Mouse (Mus musculus) liver, embryonic 13.5 days (tissue): ENCODE data around the gene Olfr1204. TPM values are rescaled to one million over a fixed set of nuclear protein-coding genes. Genes with fewer than 3 reads are reported as not detected.

Experiments used
- ATAC-seq: fragments of 200-750 bp; cut with Nextera tagmentation; 2 replicates; pipeline ENCODE4 v1.8.0; 2017; ENCODE audit warnings: low read depth, mild to moderate bottlenecking, moderate number of reproducible peaks, moderate library complexity
- DNase-seq: peaks from one replicate; pipeline ENCODE4 v3.0.0; 2022
- H3K27ac ChIP-seq: fragments of 300-500 bp; sonication (generic); 2 replicates; pipeline ENCODE4 v1.5.1; 2015; ENCODE audit warnings: moderate library complexity, mild to moderate bottlenecking, inconsistent platforms
- H3K27me3 ChIP-seq: fragments of 300-500 bp; sonication (generic); 2 replicates; pipeline ENCODE4 v1.6.1; 2015; ENCODE audit warnings: mild to moderate bottlenecking, inconsistent platforms
- H3K36me3 ChIP-seq: fragments of 300-500 bp; sonication (generic); 2 replicates; pipeline ENCODE4 v1.6.1; 2015; ENCODE audit warnings: mild to moderate bottlenecking, inconsistent platforms
- H3K4me1 ChIP-seq: fragments of 300-500 bp; sonication (generic); replicated peaks from 2 replicates; pipeline ENCODE4 v1.6.1; 2015; ENCODE audit warnings: inconsistent platforms
- H3K4me2 ChIP-seq: fragments of 300-500 bp; sonication (generic); 2 replicates; pipeline ENCODE4 v1.6.1; 2015; ENCODE audit warnings: inconsistent platforms, mild to moderate bottlenecking, moderate library complexity
- H3K4me3 ChIP-seq: fragments of 300-500 bp; sonication (generic); replicated peaks from 2 replicates; pipeline ENCODE4 v1.5.1; 2015; ENCODE audit warnings: mild to moderate bottlenecking, inconsistent platforms
- H3K9ac ChIP-seq: fragments of 300-500 bp; sonication (generic); 2 replicates; pipeline ENCODE4 v1.6.1; 2015; ENCODE audit warnings: mild to moderate bottlenecking, inconsistent platforms
- H3K9me3 ChIP-seq: fragments of 300-500 bp; sonication (generic); replicated peaks from 2 replicates; pipeline ENCODE4 v1.6.1; 2016; ENCODE audit warnings: inconsistent platforms
- WGBS: fragments of 180-500 bp; shearing (Covaris S2); methylation state at CpG from one replicate; pipeline ENCODE4 v1.1.7; 2015; ENCODE audit not compliant: insufficient replicate concordance; 5-methylcytosine and 5-hydroxymethylcytosine counted together
- polyA plus RNA-seq: library from polyadenylated mRNA; unstranded; fragments of >200 nt; fragmentation: Nextera tagmentation; extraction: Ambion mirVana; gene quantifications from 2 replicates; pipeline ENCODE4 v1.2.1, GENCODE M21; 2015

Olfr1204 gene
- polyA plus RNA-seq = not detected in 2 replicates

DNA sequence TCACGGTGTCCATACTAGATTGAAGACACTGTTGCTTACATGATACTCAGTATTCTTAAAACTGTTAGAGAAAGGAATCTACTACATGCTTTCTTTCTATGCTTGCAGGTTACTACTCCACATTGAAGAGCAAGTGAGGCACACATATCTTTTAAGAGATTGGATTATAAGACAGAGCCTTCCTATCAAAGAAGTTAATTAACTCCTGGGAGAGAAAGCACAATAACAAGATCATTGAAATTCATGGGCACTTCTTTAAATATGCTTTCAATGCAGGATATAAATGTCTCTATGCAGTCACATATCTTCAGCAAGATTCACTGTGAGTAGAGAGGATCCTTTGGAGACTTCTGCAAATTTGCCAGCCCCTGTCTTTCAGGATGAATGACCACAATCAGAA, at the start of gene Olfr1204:
Olfr1204 (plus strand) TSS at position 301 of the 400 bp plus-strand sequence.
- Histone ChIP-seq H3K36me3 (no peaks in the 10 kb centered on the region), H3K27ac (no peak within 1 kb of the TSS), H3K4me1 (no peaks in the 10 kb centered on the region), H3K4me3 (no peak within 1 kb of the TSS), H3K27me3 (no peaks in the 10 kb centered on the region), H3K9ac (no peak within 1 kb of the TSS), H3K9me3 (no peaks in the 10 kb centered on the region), H3K4me2 (no peak within 1 kb of the TSS)
- DNase-seq (no peak), ATAC-seq (no peak)
- 50% methylated on average over 1 of the region's 1 CpGs for WGBS

DNA sequence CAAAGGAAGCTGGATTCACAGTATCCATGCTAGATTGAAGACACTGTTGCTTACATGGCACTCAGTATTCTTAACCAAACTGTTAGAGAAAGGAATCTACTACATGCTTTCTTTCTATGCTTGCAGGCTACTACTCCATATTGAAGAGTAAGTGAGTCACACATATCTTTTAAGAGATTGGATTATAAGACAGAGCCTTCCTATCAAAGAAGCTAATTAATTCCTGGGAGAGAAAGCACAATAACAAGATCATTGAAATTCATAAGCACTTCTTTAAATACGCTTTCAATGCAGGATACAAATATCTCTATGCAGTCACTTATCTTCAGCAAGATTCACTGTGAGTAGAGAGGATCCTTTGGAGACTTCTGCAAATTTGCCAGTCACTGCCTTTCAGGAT, 34.9 kb upstream of the Olfr1204 start, which contains the start of gene Olfr1202:
Olfr1202 (plus strand) TSS at position 301 of the 400 bp plus-strand sequence.
- no peak within 1 kb of the TSS for H3K4me3 ChIP-seq
- H3K9ac ChIP-seq = no peak within 1 kb of the TSS
- no peaks in the 10 kb centered on the region for H3K36me3 ChIP-seq
- no peaks in the 10 kb centered on the region for H3K4me1 ChIP-seq
- H3K9me3 ChIP-seq = no peaks in the 10 kb centered on the region
- H3K4me2 ChIP-seq = no peak within 1 kb of the TSS
- no peaks in the 10 kb centered on the region for H3K27me3 ChIP-seq
- DNase-seq (no peak), ATAC-seq (no peak)
- WGBS = 55% methylated on average over 1 of the region's 1 CpGs
- H3K27ac ChIP-seq = no peak within 1 kb of the TSS

DNA sequence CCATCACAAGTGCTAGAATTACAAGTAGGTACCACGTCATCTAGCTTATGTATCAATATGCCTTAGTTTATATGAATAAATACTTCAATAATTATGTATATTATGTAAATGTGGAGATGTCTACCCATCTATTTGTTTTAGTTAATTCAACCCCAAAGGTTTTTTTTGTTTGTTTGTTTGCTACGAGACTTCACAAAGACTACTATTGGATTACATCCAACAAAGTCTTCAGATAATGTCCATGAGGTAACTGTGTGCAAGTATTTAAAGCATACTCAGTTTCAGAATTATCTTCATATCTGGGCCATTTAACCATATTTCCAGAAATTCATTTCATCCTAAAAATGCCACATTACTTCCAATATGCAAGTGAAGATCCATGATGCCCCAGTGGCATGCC, 19.7 kb upstream of the Olfr1204 start, which contains the start of gene Olfr1205:
Olfr1205 (plus strand) TSS at position 301 of the 400 bp plus-strand sequence.
- H3K27ac ChIP-seq = no peak within 1 kb of the TSS
- ATAC-seq = no peak
- 69% methylated on average over 2 of the region's 2 CpGs for WGBS
- H3K4me1 ChIP-seq = no peaks in the 10 kb centered on the region
- H3K4me2 ChIP-seq = no peak within 1 kb of the TSS
- no peak within 1 kb of the TSS for H3K9ac ChIP-seq
- no peak for DNase-seq
- no peaks in the 10 kb centered on the region for H3K27me3 ChIP-seq
- no peak within 1 kb of the TSS for H3K4me3 ChIP-seq
- H3K36me3 ChIP-seq = no peaks in the 10 kb centered on the region
- no peaks in the 10 kb centered on the region for H3K9me3 ChIP-seq

DNA sequence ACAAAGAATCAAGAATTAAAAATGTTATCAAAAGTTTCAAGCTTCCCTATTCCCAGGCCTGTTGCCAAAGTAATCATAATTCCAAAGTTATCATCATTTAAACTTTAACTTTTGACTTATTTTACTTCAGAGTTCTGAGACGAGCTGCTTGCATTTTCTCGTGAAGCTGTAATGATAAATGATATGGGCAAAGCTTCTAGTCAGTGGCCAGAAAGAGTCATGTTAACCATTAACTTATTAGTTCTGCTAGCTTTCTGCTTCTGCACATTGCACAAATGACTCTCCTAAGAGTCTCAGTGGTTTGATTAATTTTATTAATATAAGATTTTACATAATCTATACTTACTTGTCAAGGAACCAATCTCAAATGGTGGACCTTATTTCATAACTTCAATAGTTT, 10.6 kb upstream of the Olfr1204 start:
- WGBS = 67% methylated on average over 2 of the region's 2 CpGs
- Histone ChIP-seq H3K27me3 (no peaks in the 10 kb centered on the region), H3K36me3 (no peaks in the 10 kb centered on the region), H3K27ac (no peak overlapping the region), H3K9me3 (no peaks in the 10 kb centered on the region), H3K4me2 (no peak overlapping the region), H3K4me3 (no peak overlapping the region), H3K9ac (no peak overlapping the region), H3K4me1 (no peaks in the 10 kb centered on the region)
- no peak for ATAC-seq
- DNase-seq = no peak

DNA sequence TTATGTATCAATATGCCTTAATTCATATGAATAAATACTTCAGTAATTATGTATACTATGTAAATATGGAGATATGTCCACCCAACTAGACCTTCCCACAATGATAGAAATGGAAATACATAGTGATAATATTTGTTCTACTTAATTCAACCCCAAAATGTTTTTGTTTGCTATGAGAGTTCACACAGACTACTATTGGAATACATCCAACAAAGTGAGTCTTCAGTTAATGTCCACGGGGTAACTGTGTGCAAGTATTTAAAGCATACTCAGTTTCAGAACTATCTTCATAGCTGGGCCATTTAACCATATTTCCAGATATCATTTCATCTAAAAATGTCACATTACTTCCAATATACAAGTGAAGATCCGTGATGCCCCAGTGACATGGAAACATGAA, 13.8 kb downstream of the Olfr1204 start, which contains the start of gene Olfr1206:
Olfr1206 (plus strand) TSS at position 301 of the 400 bp plus-strand sequence.
- no peaks in the 10 kb centered on the region for H3K27me3 ChIP-seq
- WGBS = 63% methylated on average over 2 of the region's 2 CpGs
- H3K4me1 ChIP-seq = no peaks in the 10 kb centered on the region
- no peak within 1 kb of the TSS for H3K9ac ChIP-seq
- H3K4me2 ChIP-seq = no peak within 1 kb of the TSS
- DNase-seq (no peak), ATAC-seq (no peak)
- H3K27ac ChIP-seq = no peak within 1 kb of the TSS
- no peaks in the 10 kb centered on the region for H3K9me3 ChIP-seq
- H3K36me3 ChIP-seq = no peaks in the 10 kb centered on the region
- no peak within 1 kb of the TSS for H3K4me3 ChIP-seq

DNA sequence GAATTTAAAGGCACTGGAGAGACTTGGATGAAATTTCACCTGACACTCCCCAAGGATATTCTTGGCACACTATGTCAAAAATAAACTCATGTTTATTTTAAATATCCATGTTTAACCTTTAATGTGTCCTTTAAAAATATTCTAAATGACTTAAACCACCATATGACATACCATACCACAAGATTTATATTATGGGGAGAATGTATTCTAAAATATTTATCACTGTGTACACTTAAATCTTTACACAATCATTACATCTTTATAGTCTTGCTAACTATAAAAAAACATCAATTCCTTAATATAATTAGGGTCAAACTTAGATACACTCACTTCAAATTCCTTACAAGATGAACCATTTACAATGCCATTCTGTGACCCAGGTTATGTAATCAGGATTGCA, 53.1 kb downstream of the Olfr1204 start, which contains the start of gene Olfr1208:
Olfr1208 (minus strand) TSS at position 101 of the 400 bp plus-strand sequence.
- DNase-seq (no peak), ATAC-seq (no peak)
- no peak within 1 kb of the TSS for H3K4me2 ChIP-seq
- no peaks in the 10 kb centered on the region for H3K36me3 ChIP-seq
- no peaks in the 10 kb centered on the region for H3K9me3 ChIP-seq
- no peaks in the 10 kb centered on the region for H3K27me3 ChIP-seq
- H3K9ac ChIP-seq = no peak within 1 kb of the TSS
- H3K4me3 ChIP-seq = no peak within 1 kb of the TSS
- H3K27ac ChIP-seq = no peak within 1 kb of the TSS
- no peaks in the 10 kb centered on the region for H3K4me1 ChIP-seq

Other genes starting within 250 kb of the Olfr1204 start
- not detected in 2 replicates for gene Olfr1191-ps1, start 208.8 kb upstream of the Olfr1204 start, polyA plus RNA-seq
- not detected in 2 replicates for gene Olfr1192-ps1, start 200.8 kb upstream of the Olfr1204 start, polyA plus RNA-seq
- gene Olfr1193, start 173.7 kb upstream of the Olfr1204 start, polyA plus RNA-seq = not detected in 2 replicates
- not detected in 2 replicates for gene Olfr1195, start 160.1 kb upstream of the Olfr1204 start, polyA plus RNA-seq
- not detected in 2 replicates for gene Olfr1196, start 144.7 kb upstream of the Olfr1204 start, polyA plus RNA-seq
- gene Olfr1197, start 116.9 kb upstream of the Olfr1204 start, polyA plus RNA-seq = not detected in 2 replicates
- gene Olfr1198, start 97.9 kb upstream of the Olfr1204 start, polyA plus RNA-seq = not detected in 2 replicates
- not detected in 2 replicates for gene Olfr1199, start 88.8 kb upstream of the Olfr1204 start, polyA plus RNA-seq
- not detected in 2 replicates for gene Olfr1200, start 78.8 kb upstream of the Olfr1204 start, polyA plus RNA-seq
- gene Olfr1201, start 56.3 kb upstream of the Olfr1204 start, polyA plus RNA-seq = not detected in 2 replicates
- gene Olfr1202, start 34.8 kb upstream of the Olfr1204 start, polyA plus RNA-seq = not detected in 2 replicates
- not detected in 2 replicates for gene Olfr1205, start 19.6 kb upstream of the Olfr1204 start, polyA plus RNA-seq
- not detected in 2 replicates for gene Olfr1206, start 13.9 kb downstream of the Olfr1204 start, polyA plus RNA-seq
- gene Olfr1208, start 53.0 kb downstream of the Olfr1204 start, polyA plus RNA-seq = not detected in 2 replicates
- not detected in 2 replicates for gene Olfr1209, start 65.9 kb downstream of the Olfr1204 start, polyA plus RNA-seq
- not detected in 2 replicates for gene Olfr1211, start 88.8 kb downstream of the Olfr1204 start, polyA plus RNA-seq
- gene Olfr1212, start 104.7 kb downstream of the Olfr1204 start, polyA plus RNA-seq = not detected in 2 replicates
- not detected in 2 replicates for gene Gm13762, start 131.0 kb downstream of the Olfr1204 start, polyA plus RNA-seq
- gene Olfr1214, start 143.4 kb downstream of the Olfr1204 start, polyA plus RNA-seq = not detected in 2 replicates
- gene Olfr1215, start 157.7 kb downstream of the Olfr1204 start, polyA plus RNA-seq = not detected in 2 replicates
- not detected in 2 replicates for gene Olfr1216, start 169.0 kb downstream of the Olfr1204 start, polyA plus RNA-seq
- gene Olfr1217, start 182.8 kb downstream of the Olfr1204 start, polyA plus RNA-seq = not detected in 2 replicates
- gene Olfr1218, start 211.9 kb downstream of the Olfr1204 start, polyA plus RNA-seq = not detected in 2 replicates
- not detected in 2 replicates for gene Olfr1219, start 234.2 kb downstream of the Olfr1204 start, polyA plus RNA-seq